8 mouse cellular contexts compared by ENCODE assay signal in the genomic region with DNA sequence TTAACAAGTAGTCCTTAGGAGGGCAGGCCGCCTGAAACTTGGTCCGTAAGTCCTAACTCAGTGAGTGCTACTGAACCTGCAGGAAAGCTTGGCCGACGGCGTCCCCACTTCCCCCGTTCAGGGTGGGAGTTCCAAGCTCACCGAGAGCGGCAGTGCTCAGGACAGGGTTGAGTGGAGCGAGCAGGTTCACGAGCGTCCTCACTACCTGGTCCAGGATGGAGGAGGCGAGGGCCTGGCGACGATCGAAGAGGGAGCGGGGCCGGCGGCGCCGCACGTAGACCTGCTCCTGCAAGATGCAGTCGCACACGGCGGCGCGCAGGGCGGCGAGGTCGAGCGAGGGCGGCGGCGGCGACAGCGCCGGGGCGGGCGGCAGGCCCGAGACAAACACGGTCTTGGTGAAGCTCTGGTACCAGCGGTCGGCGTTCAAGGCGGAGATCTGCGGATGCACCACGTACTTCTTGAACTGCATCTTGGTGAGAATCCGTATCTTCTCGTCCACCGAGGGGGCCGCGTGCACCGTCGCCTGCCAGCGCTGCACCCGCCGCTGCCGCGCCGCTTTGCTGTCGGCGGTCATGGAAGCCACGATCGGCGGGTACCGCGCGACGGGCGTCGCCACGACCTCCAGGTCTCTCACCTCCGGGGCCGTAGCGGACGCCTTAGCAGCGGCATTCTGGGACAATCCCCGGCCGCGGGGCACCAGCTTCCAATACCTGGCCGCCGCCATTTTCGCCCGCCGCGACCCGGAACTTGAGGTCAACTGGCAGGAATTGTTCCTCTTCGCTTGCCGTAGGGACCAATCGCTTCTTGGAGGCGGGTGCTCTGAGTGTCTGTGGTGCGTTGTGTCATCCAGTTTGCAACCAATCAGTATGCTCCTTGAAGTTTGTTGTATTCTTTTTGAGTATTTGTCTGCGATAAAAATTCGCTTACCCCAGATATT. TPM values are rescaled to one million over a fixed set of nuclear protein-coding genes. Genes with fewer than 3 reads are reported as not detected.
DNase-seq lines count a peak whose midpoint lies in the region; ATAC-seq lines count a peak whose summit lies in the region.

A gene (plus strand): TSS at position 120 of the 937 bp plus-strand sequence.
A gene (minus strand): TSS at position 742 of the 937 bp plus-strand sequence.

- peak within 1 kb of the TSS; percentile 83 for H3K4me2 ChIP-seq in forebrain, embryonic 14.5 days (ENCODE audit: low read length)
- peak within 1 kb of the TSS; percentile 82 for H3K4me2 ChIP-seq in neural tube, embryonic 15.5 days

- peak; percentile 98 for ATAC-seq in forebrain, embryonic 14.5 days
- ATAC-seq in neural tube, embryonic 15.5 days (ENCODE audit: low FRiP score): peak; percentile 99

- H3K9me3 ChIP-seq in forebrain, embryonic 14.5 days (replicated peaks; ENCODE audit: control insufficient read depth, low read length): no peaks in the 10 kb centered on the region
- H3K9me3 ChIP-seq in neural tube, embryonic 15.5 days (replicated peaks): no peaks in the 10 kb centered on the region

- peaks cover 8% of the 10 kb centered on the region; the same call in 1 of the 2 replicates for H3K4me1 ChIP-seq in forebrain, embryonic 14.5 days (ENCODE audit: control insufficient read depth, insufficient read depth, low read length)
- peaks cover 14% of the 10 kb centered on the region for H3K4me1 ChIP-seq in neural tube, embryonic 15.5 days

- H3K27me3 ChIP-seq in forebrain, embryonic 14.5 days (replicated peaks; ENCODE audit: control insufficient read depth, insufficient read depth, low read length): no peaks in the 10 kb centered on the region
- H3K27me3 ChIP-seq in neural tube, embryonic 15.5 days (replicated peaks): no peaks in the 10 kb centered on the region

- peaks cover 34% of the 10 kb centered on the region for H3K36me3 ChIP-seq in forebrain, embryonic 14.5 days (ENCODE audit: control insufficient read depth, insufficient read depth, low read length)
- peaks cover 23% of the 10 kb centered on the region for H3K36me3 ChIP-seq in neural tube, embryonic 15.5 days

- DNase-seq in ES-CJ7 (ENCODE audit: low read depth, low spot score): peak; percentile 98
- DNase-seq in cerebellum, adult 11 months: peak; percentile 90
- peak; percentile 98 for DNase-seq in forebrain, embryonic 14.5 days (ENCODE audit: low spot score)
- peak; percentile 93 to 96 for DNase-seq in heart, postnatal 14 days
- DNase-seq in layer of hippocampus, adult 11-12 months (ENCODE audit: low spot score): peak; percentile 95
- DNase-seq in lung, adult 18-20 months: peak; percentile 94 to 95
- peak; percentile 96 for DNase-seq in testis, postnatal 14 days (ENCODE audit: low spot score)

- H3K27ac ChIP-seq in forebrain, embryonic 14.5 days (ENCODE audit: low read depth, low read length): peak within 1 kb of the TSS; percentile 74
- H3K27ac ChIP-seq in neural tube, embryonic 15.5 days (replicated peaks): peak within 1 kb of the TSS; percentile 85

- H3K4me3 ChIP-seq in forebrain, embryonic 14.5 days (ENCODE audit: low read depth, low read length): peak within 1 kb of the TSS; percentile 86
- peak within 1 kb of the TSS; percentile 93 for H3K4me3 ChIP-seq in neural tube, embryonic 15.5 days (replicated peaks)

- intact Hi-C loops in heart, postnatal 14 days (cut with DNase I): no loop called here

- peak within 1 kb of the TSS; percentile 89 for H3K9ac ChIP-seq in forebrain, embryonic 14.5 days (ENCODE audit: low read length)
- peak within 1 kb of the TSS; percentile 79 for H3K9ac ChIP-seq in neural tube, embryonic 15.5 days (replicated peaks)

- WGBS in forebrain, embryonic 14.5 days: under 1% methylated on average over 88 of the region's 93 CpGs
- WGBS in neural tube, embryonic 15.5 days: under 1% methylated on average over 90 of the region's 93 CpGs

RNA-seq across cellular contexts. Expression of the first gene that starts in this region (rescaled TPM):
- 0.45 and 0.60 TPM in 2 replicates for polyA plus RNA-seq in forebrain, embryonic 14.5 days (2014; fragmentation: Nextera tagmentation; extraction: Ambion mirVana)
- total RNA-seq in heart, postnatal 14 days (2021): under 1 TPM in 1 of 2 experiments, not detected in 1; 0.15 TPM
- 0.96 and 1.8 TPM in 2 replicates for polyA plus RNA-seq in neural tube, embryonic 15.5 days (2015; fragmentation: Nextera tagmentation; extraction: Ambion mirVana)

RNA-seq across cellular contexts. Expression of the second gene that starts in this region (rescaled TPM):
- polyA plus RNA-seq in forebrain, embryonic 14.5 days (2014; fragmentation: Nextera tagmentation; extraction: Ambion mirVana): 29.1 and 29.4 TPM in 2 replicates
- total RNA-seq in heart, postnatal 14 days (2021): 10 to 100 TPM; 23.8 to 24.7 TPM
- polyA plus RNA-seq in neural tube, embryonic 15.5 days (2015; fragmentation: Nextera tagmentation; extraction: Ambion mirVana): 25.6 and 26.1 TPM in 2 replicates

Comparison
In these comparisons a context has a peak if more than half of its experiments do, and no peak if none do; other contexts are left out.
1. Peak in every context shown above with its lines: DNase-seq, ATAC-seq, H3K4me3 ChIP-seq and H3K27ac ChIP-seq.